Mouse (Mus musculus) MEL (cell line): ENCODE measurements around the gene Cct2. TPM values are rescaled to one million over a fixed set of nuclear protein-coding genes. Genes with fewer than 3 reads are reported as not detected.

Experiments used
- DNase-seq: peaks from one replicate; pipeline ENCODE4 v3.0.0; 2011; ENCODE audit warnings: low read depth, low spot score
- H3K27ac ChIP-seq: 2 replicates; pipeline ENCODE4 v1.5.1; 2012; ENCODE audit warnings: low read depth, mild to moderate bottlenecking, control low read depth, low read length, moderate library complexity; ENCODE audit not compliant: control insufficient read depth
- H3K27me3 ChIP-seq, 2 experiments: fragments of 150-350 bp in 1 of 2; sonication (generic) in 1 of 2; 2 replicates each; pipeline ENCODE4 v1.6.1; 2012; ENCODE audit warnings: low read length in 2 of 2, mild to moderate bottlenecking in 2 of 2, improper control_type of control experiment in 1 of 2, moderate library complexity in 1 of 2; ENCODE audit not compliant: insufficient read depth in 2 of 2, control insufficient read depth in 1 of 2
- H3K36me3 ChIP-seq, 2 experiments: 2 replicates each; pipeline ENCODE4 v1.6.1; 2012 to 2014; ENCODE audit warnings: low read length in 2 of 2, improper control_type of control experiment in 1 of 2, inconsistent platforms in 1 of 2, mild to moderate bottlenecking in 1 of 2; ENCODE audit not compliant: insufficient read depth in 2 of 2, control insufficient read depth in 1 of 2
- H3K4me1 ChIP-seq, 2 experiments: fragments of 150-350 bp in 1 of 2; sonication (generic) in 1 of 2; 2 replicates each; pipeline ENCODE4 v1.6.1; 2012; ENCODE audit warnings: low read length in 2 of 2, improper control_type of control experiment in 1 of 2, mild to moderate bottlenecking in 1 of 2; ENCODE audit not compliant: insufficient read depth in 2 of 2, control insufficient read depth in 1 of 2
- H3K4me3 ChIP-seq, 2 experiments: fragments of 150-350 bp in 1 of 2; sonication (generic) in 1 of 2; 2 replicates each; pipeline ENCODE4 v1.5.1; 2012; ENCODE audit warnings: low read depth in 2 of 2, low read length in 2 of 2, mild to moderate bottlenecking in 2 of 2, moderate library complexity in 2 of 2, control low read depth in 1 of 2, improper control_type of control experiment in 1 of 2; ENCODE audit not compliant: control insufficient read depth in 1 of 2, insufficient read depth in 1 of 2
- H3K79me2 ChIP-seq: 2 replicates; pipeline ENCODE4 v1.6.1; 2012; ENCODE audit warnings: mild to moderate bottlenecking, low read length, moderate library complexity; ENCODE audit not compliant: control insufficient read depth, poor library complexity, insufficient read depth
- H3K9ac ChIP-seq: 2 replicates; pipeline ENCODE4 v1.6.1; 2012; ENCODE audit warnings: low read depth, mild to moderate bottlenecking, control low read depth, low read length, moderate library complexity; ENCODE audit not compliant: control insufficient read depth, poor library complexity, severe bottlenecking
- H3K9me3 ChIP-seq: fragments of 150-350 bp; sonication (generic); replicated peaks from 2 replicates; pipeline ENCODE4 v1.6.1; 2012; ENCODE audit warnings: mild to moderate bottlenecking, low read length, improper control_type of control experiment, moderate library complexity; ENCODE audit not compliant: insufficient read depth
- CHD1 ChIP-seq: IDR thresholded peaks from 2 replicates; pipeline ENCODE4 v1.6.1; 2012; ENCODE audit warnings: low read depth, mild to moderate bottlenecking, inconsistent platforms, low read length, improper control_type of control experiment
- CHD2 ChIP-seq: IDR thresholded peaks from 2 replicates; pipeline ENCODE4 v1.6.1; 2011; ENCODE audit warnings: low read length, improper control_type of control experiment
- CTCF ChIP-seq, 3 experiments: IDR thresholded peaks in 2 of 3; conservative IDR thresholded peaks in 1 of 3; 2 replicates each; pipeline ENCODE4 v1.5.1; 2011 to 2012; ENCODE audit warnings: low read length in 3 of 3, low read depth in 2 of 3, mild to moderate bottlenecking in 2 of 3, improper control_type of control experiment in 1 of 3, inconsistent platforms in 1 of 3, mixed read lengths in 1 of 3, moderate library complexity in 1 of 3; ENCODE audit not compliant: control insufficient read depth in 1 of 3, insufficient read depth in 1 of 3, poor library complexity in 1 of 3, severe bottlenecking in 1 of 3
- ELF1 ChIP-seq: IDR thresholded peaks from 2 replicates; pipeline ENCODE4 v1.6.1; 2014; ENCODE audit warnings: low read depth, mild to moderate bottlenecking, inconsistent platforms, low read length, improper control_type of control experiment, moderate library complexity
- EP300 ChIP-seq, 2 experiments: IDR thresholded peaks; 2 replicates each; pipeline ENCODE4 v1.6.1; 2011; ENCODE audit warnings: improper control_type of control experiment in 2 of 2, low read length in 2 of 2, low read depth in 1 of 2, mild to moderate bottlenecking in 1 of 2
- HCFC1 ChIP-seq: IDR thresholded peaks from 2 replicates; pipeline ENCODE4 v1.6.1; 2012; ENCODE audit warnings: low read depth, mild to moderate bottlenecking, inconsistent platforms, low read length, improper control_type of control experiment, moderate library complexity
- MAZ ChIP-seq: IDR thresholded peaks from 2 replicates; pipeline ENCODE4 v1.6.1; 2012; ENCODE audit warnings: low read depth, mild to moderate bottlenecking, inconsistent platforms, low read length, improper control_type of control experiment
- MEF2A ChIP-seq: IDR thresholded peaks from 2 replicates; pipeline ENCODE4 v1.6.1; 2014; ENCODE audit warnings: low read depth, mild to moderate bottlenecking, inconsistent platforms, low read length, improper control_type of control experiment; ENCODE audit not compliant: poor library complexity, insufficient replicate concordance, severe bottlenecking; ENCODE audit errors: extremely low read depth
- MXI1 ChIP-seq: IDR thresholded peaks from 2 replicates; pipeline ENCODE4 v1.6.1; 2011; ENCODE audit warnings: mild to moderate bottlenecking, low read depth, low read length, improper control_type of control experiment
- MYB ChIP-seq: IDR thresholded peaks from 2 replicates; pipeline ENCODE4 v1.6.1; 2011; ENCODE audit warnings: mild to moderate bottlenecking, low read depth, low read length, improper control_type of control experiment
- POLR2A ChIP-seq, 2 experiments: IDR thresholded peaks; 2 replicates each; pipeline ENCODE4 v1.6.1; 2011 to 2012; ENCODE audit warnings: low read length in 2 of 2, mild to moderate bottlenecking in 2 of 2, control low read depth in 1 of 2, improper control_type of control experiment in 1 of 2, low read depth in 1 of 2, moderate library complexity in 1 of 2; ENCODE audit not compliant: control insufficient read depth in 1 of 2, insufficient read depth in 1 of 2, poor library complexity in 1 of 2
- POLR2AphosphoS2 ChIP-seq: IDR thresholded peaks from 2 replicates; pipeline ENCODE4 v1.6.1; 2011; ENCODE audit warnings: low read length, improper control_type of control experiment
- RAD21 ChIP-seq: IDR thresholded peaks from 2 replicates; pipeline ENCODE4 v1.6.1; 2011; ENCODE audit warnings: mild to moderate bottlenecking, low read depth, low read length, improper control_type of control experiment
- RCOR1 ChIP-seq: IDR thresholded peaks from 2 replicates; pipeline ENCODE4 v1.6.1; 2012; ENCODE audit warnings: low read depth, mild to moderate bottlenecking, inconsistent platforms, low read length, improper control_type of control experiment
- SIN3A ChIP-seq: IDR thresholded peaks from 2 replicates; pipeline ENCODE4 v1.6.1; 2012; ENCODE audit warnings: low read length, improper control_type of control experiment, inconsistent platforms
- TAL1 ChIP-seq: IDR thresholded peaks from 2 replicates; pipeline ENCODE4 v1.6.1; 2012; ENCODE audit warnings: mild to moderate bottlenecking, inconsistent platforms, low read length, moderate library complexity, mixed read lengths
- TBP ChIP-seq: IDR thresholded peaks from 2 replicates; pipeline ENCODE4 v1.8.0; 2011; ENCODE audit warnings: low read depth, low read length, improper control_type of control experiment
- TCF12 ChIP-seq: IDR thresholded peaks from 2 replicates; pipeline ENCODE4 v1.6.1; 2014; ENCODE audit warnings: low read depth, mild to moderate bottlenecking, inconsistent platforms, low read length, improper control_type of control experiment, moderate library complexity
- ZC3H11A ChIP-seq: IDR thresholded peaks from 2 replicates; pipeline ENCODE4 v1.6.1; 2012; ENCODE audit warnings: low read depth, mild to moderate bottlenecking, inconsistent platforms, low read length, improper control_type of control experiment
- ZKSCAN1 ChIP-seq: IDR thresholded peaks from 2 replicates; pipeline ENCODE4 v1.6.1; 2012; ENCODE audit warnings: low read depth, mild to moderate bottlenecking, inconsistent platforms, low read length, improper control_type of control experiment, moderate library complexity
- ZMIZ1 ChIP-seq: IDR thresholded peaks from 2 replicates; pipeline ENCODE4 v1.6.1; 2012; ENCODE audit warnings: low read depth, mild to moderate bottlenecking, inconsistent platforms, low read length, improper control_type of control experiment, moderate library complexity
- ZNF384 ChIP-seq: IDR thresholded peaks from 2 replicates; pipeline ENCODE4 v1.6.1; 2012; ENCODE audit warnings: low read depth, mild to moderate bottlenecking, inconsistent platforms, low read length, improper control_type of control experiment
- polyA plus RNA-seq, 2 experiments: library from polyadenylated mRNA; stranded (reverse) in 1 of 2; unstranded in 1 of 2; fragments of >175 nt in 1 of 2; fragments of >200 nt in 1 of 2; gene quantifications; 2 replicates each; pipeline versions ENCODE4 v1.2.1 to v1.2.4; 2012; ENCODE audit warnings: low replicate concordance in 2 of 2, low read depth in 1 of 2; ENCODE audit not compliant: insufficient read length in 2 of 2, insufficient read depth in 1 of 2, missing spikeins in 1 of 2
- total RNA-seq: library from RNA; depleted of rRNA; stranded (reverse); fragments of 300-350 nt; gene quantifications from 2 replicates; pipeline ENCODE4 v1.2.3, GENCODE M21; 2012

Gene Cct2
- total and polyA plus RNA-seq, 3 experiments: 543 to 879 TPM; not detected in 1

- no peak for TF ChIP-seq MEF2A
- peak; percentile 54; the same call in 1 of the 2 replicates for TF ChIP-seq TBP
- TF ChIP-seq RAD21: no peak
- peak; percentile 72 for TF ChIP-seq MXI1
- peak; percentile 51; the same call in 1 of the 2 replicates for TF ChIP-seq TCF12
- TF ChIP-seq SIN3A: peak; percentile 85
- TF ChIP-seq TAL1: no peak
- TF ChIP-seq CHD2: no peak
- no peak for TF ChIP-seq ZKSCAN1
Measured at GRCm38 (mm10) chr10:117062894-117063253, 740 bp downstream of the Cct2 start (continued).

DNA sequence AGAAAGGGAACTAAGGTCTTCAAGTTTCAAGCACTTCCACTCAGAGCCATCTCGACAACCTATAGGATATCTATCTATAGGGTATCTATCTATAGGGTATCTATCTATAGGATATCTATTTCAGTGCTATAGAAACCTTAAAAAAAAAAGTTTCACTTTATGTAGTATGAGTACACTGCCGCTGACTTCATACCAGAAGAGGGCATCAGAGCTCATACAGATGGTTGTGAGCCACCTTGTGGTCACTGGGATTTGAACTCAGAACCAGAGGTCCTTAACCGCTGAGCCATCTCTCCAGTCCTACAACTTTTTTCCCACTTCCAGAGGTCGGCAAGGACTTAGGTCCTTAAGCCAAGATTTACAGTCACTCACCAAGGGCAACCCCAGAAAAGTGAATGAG lies 7.9 kb downstream of the Cct2 start:
- no peak overlapping the region for H3K4me3 ChIP-seq
- peaks cover 23% of the 10 kb centered on the region for H3K79me2 ChIP-seq
- peaks cover 0 to 14% of the 10 kb centered on the region in 2 experiments; a peak in 2 of 4 replicates for H3K4me1 ChIP-seq
- no peaks in the 10 kb centered on the region for H3K27me3 ChIP-seq
- H3K9me3 ChIP-seq: no peaks in the 10 kb centered on the region
- H3K36me3 ChIP-seq: peaks cover 22 to 69% of the 10 kb centered on the region in 2 experiments
- TF ChIP-seq ZNF384: no peak; the same call in 1 of the 2 replicates
- TF ChIP-seq ZC3H11A: no peak
- peak in 2 of 3 experiments; percentile 12 to 40; a peak in 2 of 6 replicates for TF ChIP-seq CTCF (IDR thresholded peaks at IDR 0.05 in 2 of 3, conservative IDR thresholded peaks at IDR 0.05 in 1 of 3; ENCODE audit: control insufficient read depth in 1 of 3, insufficient read depth in 1 of 3, low read depth in 2 of 3, low read length in 3 of 3, poor library complexity in 1 of 3, severe bottlenecking in 1 of 3)
- TF ChIP-seq MYB: no peak
- no peak for TF ChIP-seq ZKSCAN1
- TF ChIP-seq POLR2AphosphoS2: 0 out of 2 replicates have a peak, but pooled peaks have one; percentile 23
- TF ChIP-seq, all 39 proteins: peak for 2
- DNase-seq: no peak
- no peak overlapping the region for H3K9ac ChIP-seq
- no peak overlapping the region for H3K27ac ChIP-seq

GRCm38 (mm10) chr10:117049961-117050597 lies 13.5 kb downstream of the Cct2 start:
- H3K4me3 ChIP-seq: no peak overlapping the region
- H3K79me2 ChIP-seq: no peaks in the 10 kb centered on the region; the same call in 1 of the 2 replicates
- no peak for DNase-seq
- H3K4me1 ChIP-seq: no peaks in the 10 kb centered on the region
- H3K9ac ChIP-seq: no peak overlapping the region
- no peaks in the 10 kb centered on the region for H3K9me3 ChIP-seq
- H3K27ac ChIP-seq: no peak overlapping the region
- H3K27me3 ChIP-seq: no peaks in the 10 kb centered on the region
- peaks cover 0 to 35% of the 10 kb centered on the region in 2 experiments; a peak in 2 of 4 replicates for H3K36me3 ChIP-seq
- no peak for TF ChIP-seq MAZ
- no peak for TF ChIP-seq EP300 (IDR thresholded peaks at IDR 0.05; ENCODE audit: low read depth in 1 of 2, low read length in 2 of 2)
- no peak for TF ChIP-seq ZC3H11A
- TF ChIP-seq MEF2A: no peak
- TF ChIP-seq RCOR1: no peak
- TF ChIP-seq ZKSCAN1: no peak
- TF ChIP-seq ELF1: no peak
- no peak for TF ChIP-seq HCFC1
- TF ChIP-seq ZMIZ1: no peak
- no peak for TF ChIP-seq CHD1
- TF ChIP-seq POLR2A (IDR thresholded peaks at IDR 0.05; ENCODE audit: control insufficient read depth in 1 of 2, insufficient read depth in 1 of 2, low read depth in 1 of 2, low read length in 2 of 2, poor library complexity in 1 of 2): peak in 1 of 2 experiments; percentile 32; a peak in 2 of 4 replicates
- peak; percentile 12; the same call in 1 of the 2 replicates for TF ChIP-seq MYB
